Mouse (Mus musculus): ENCODE measurements around the gene Trio.

- TF ChIP-seq CTCF (IDR thresholded peaks at IDR 0.05; ENCODE audit: extremely low read depth, insufficient read length, insufficient replicate concordance, low read depth, low read length) = no peak
- no peak for TF ChIP-seq POLR2A (IDR thresholded peaks at IDR 0.05; ENCODE audit: low read depth, low read length)
Measured at GRCm38 (mm10) chr15:27772125-27772627, 253.5 kb downstream of the Trio start.
